Mouse (Mus musculus) large intestine, adult 2 months (tissue): ENCODE data around the gene Prepl. TPM values are rescaled to one million over a fixed set of nuclear protein-coding genes. Genes with fewer than 3 reads are reported as not detected.

Experiments
- DNase-seq: peaks from one replicate; pipeline ENCODE4 v3.0.0-alpha.2; 2012; ENCODE audit warnings: low read depth, low spot score
- WGBS: fragments of 180-500 bp; shearing (Covaris S2); methylation state at CpG from one replicate; pipeline ENCODE4 v1.1.7; 2018; 5-methylcytosine and 5-hydroxymethylcytosine counted together
- polyA plus RNA-seq: library from polyadenylated mRNA; depleted of rRNA; stranded (reverse); fragments of >200 nt; gene quantifications from 2 replicates; pipeline ENCODE4 v1.2.3, GENCODE M21; 2012; rRNA removed

Prepl gene
- polyA plus RNA-seq, 1 experiment = 9.4 TPM

GRCm38 (mm10) chr17:85028093-85028739 lies 61.8 kb downstream of the Prepl start, which contains the start of gene Slc3a1:
Gene Slc3a1, plus strand, starts transcription at chr17:85028376.
- WGBS = 61% methylated on average over 20 of the region's 20 CpGs
- DNase-seq = no peak

GRCm38 (mm10) chr17:85027247-85027646 lies 62.8 kb downstream of the Prepl start:
- WGBS = 36% methylated on average over 3 of the region's 3 CpGs
- DNase-seq = no peak

DNA sequence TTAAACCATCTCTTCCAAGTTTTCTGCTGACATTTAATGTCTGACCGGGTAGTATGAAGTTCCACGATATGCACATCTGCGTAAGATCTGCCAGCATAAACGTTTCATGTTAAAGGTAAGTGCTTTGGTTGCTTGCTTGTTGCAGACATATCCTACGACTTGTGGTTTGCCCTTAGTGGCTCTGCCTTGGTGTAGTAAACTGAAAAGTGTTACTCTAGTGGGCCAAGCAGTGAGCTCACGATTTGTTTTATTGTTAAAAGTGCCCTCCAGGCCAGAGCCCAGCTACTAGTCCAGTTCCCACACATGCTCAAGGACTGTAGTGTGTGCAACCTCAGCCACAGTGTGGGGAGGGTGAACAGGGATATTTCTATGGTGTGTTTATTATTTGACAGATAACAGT lies 63.6 kb downstream of the Prepl start:
- WGBS = 80% methylated on average over 6 of the region's 6 CpGs
- no peak for DNase-seq

GRCm38 (mm10) chr17:85025151-85025550 lies 64.9 kb downstream of the Prepl start:
- no peak for DNase-seq
- 51% methylated on average over 6 of the region's 6 CpGs for WGBS

DNA sequence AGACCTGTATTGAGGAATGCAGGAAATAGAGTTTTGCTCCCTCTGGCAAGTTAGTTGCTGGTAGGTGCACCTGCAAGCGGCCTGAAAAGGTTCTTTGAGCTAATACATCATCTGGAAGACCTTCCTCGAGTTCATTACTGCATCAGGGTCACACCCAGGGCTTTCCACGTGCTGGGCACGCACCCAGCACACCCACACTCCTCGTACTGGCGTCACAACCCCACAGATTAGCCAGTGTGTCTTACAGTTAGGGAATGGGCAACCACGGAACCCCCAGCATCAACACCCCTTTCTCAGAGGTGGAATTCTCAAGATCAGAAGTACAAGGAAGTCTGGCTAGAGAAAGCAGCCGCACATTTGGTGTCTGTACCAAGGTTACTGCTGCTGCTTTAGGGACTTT lies 65.8 kb downstream of the Prepl start:
- DNase-seq = no peak
- WGBS = 40% methylated on average over 8 of the region's 8 CpGs

- 35% methylated on average over 22 of the region's 22 CpGs for WGBS
- peak; percentile 64 for DNase-seq
Observed at GRCm38 (mm10) chr17:85023247-85024167, 66.5 kb downstream of the Prepl start.

DNA sequence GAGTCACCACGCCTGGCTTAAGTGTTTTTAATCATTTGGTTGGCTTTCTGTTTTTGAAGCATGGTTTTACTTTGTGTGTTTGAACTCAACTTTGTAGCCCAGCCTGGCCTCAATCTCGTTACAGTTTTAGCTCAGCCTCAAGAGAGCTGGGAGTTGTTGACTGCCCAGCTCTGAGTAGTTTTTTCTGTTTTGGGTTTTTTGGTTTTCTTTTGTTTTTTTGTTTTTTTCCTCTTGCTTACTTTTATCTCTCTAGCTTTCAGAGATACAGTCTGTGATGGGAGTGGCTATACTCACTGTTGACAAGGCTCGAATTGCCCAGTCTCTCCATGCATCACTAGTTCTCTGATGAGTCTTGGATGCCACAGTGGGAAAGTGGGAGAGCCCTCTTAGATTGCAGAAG lies 69.7 kb downstream of the Prepl start:
- no peak for DNase-seq
- 83% methylated on average over 3 of the region's 3 CpGs for WGBS

DNA sequence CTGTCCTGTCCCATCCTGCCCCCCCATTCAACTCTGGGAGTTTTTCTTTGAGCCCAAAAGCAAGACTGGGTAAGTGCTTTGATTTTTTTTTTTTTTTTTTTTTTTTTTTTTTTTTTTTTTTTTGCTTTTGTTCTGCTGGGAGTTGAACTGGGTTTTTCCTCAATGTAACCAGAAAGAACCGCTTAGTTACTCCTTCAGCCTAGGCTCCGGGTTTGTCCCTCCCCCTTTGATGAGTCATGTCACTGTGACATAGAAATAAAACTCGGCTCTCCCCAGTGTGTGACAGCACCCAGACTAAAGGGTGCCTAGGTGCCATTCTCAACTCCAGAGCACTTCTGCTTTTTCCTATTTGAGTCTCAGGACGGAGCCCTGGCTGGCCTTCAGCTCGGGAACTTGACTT lies 71.2 kb downstream of the Prepl start:
- no peak for DNase-seq
- 44% methylated on average over 5 of the region's 5 CpGs for WGBS

- 88% methylated on average over 3 of the region's 3 CpGs for WGBS
- DNase-seq = no peak
Observed at GRCm38 (mm10) chr17:85018344-85018743, 71.7 kb downstream of the Prepl start.

DNA sequence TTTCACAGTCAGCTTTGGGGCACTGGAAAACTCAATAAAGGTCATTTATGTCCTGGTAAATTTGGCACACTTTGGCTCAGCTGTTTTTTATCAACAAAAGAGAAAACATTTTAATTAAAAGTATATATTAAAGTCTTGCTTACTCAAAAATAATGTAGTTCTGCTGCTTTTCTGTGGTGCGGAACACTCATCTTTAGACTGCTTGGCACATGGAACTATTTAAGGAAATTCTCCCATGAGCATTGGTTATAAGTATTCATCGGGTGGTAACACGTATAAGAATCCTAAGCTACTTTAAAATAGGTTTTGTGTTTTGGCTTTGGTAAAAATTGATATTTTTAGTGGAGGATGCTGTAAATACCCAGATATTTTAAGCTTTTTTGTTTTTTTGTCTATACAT lies 75.4 kb downstream of the Prepl start:
- 96% methylated on average over 3 of the region's 3 CpGs for WGBS
- DNase-seq = no peak

DNA sequence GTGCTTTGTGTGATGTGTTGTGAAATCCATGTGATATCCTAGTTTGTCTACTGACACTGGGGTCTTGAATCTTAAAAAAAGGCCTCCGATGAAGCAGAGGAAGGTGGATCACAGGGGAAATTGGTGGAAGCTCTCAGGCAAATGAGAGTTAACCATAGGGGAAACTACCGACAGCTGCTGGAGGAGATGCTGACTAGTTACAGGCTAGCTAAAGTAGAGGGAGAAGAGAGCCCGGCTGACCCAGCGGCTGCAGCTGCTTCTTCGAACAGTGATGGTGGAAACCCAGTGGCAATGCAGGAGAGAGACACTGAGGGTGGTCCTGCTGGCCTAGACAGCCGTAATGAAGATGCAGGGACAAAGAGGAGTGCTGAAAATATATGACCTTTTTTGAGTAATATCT lies 76.6 kb downstream of the Prepl start:
- 89% methylated on average over 6 of the region's 6 CpGs for WGBS
- no peak for DNase-seq

Other genes starting within 250 kb of the Prepl start
- 21.4 and 29.6 TPM in 2 replicates for gene Ppm1b, start 133.5 kb downstream of the Prepl start, polyA plus RNA-seq
- gene Slc3a1, start 61.9 kb downstream of the Prepl start, polyA plus RNA-seq = 78.4 and 113 TPM in 2 replicates
- 1.9 and 3.6 TPM in 2 replicates for gene Camkmt, start 311 bp upstream of the Prepl start, polyA plus RNA-seq